Mouse (Mus musculus) intestine, embryonic 16.5 days (tissue): ENCODE measurements around the gene Sp2. TPM values are rescaled to one million over a fixed set of nuclear protein-coding genes. Genes with fewer than 3 reads are reported as not detected.

ENCODE experiments used
- ATAC-seq: fragments of 200-750 bp; cut with Nextera tagmentation; 2 replicates; pipeline ENCODE4 v1.8.0; 2017; ENCODE audit warnings: moderate TSS enrichment, moderate library complexity
- H3K27ac ChIP-seq: fragments of 300-500 bp; sonication (generic); 2 replicates; pipeline ENCODE4 v1.5.1; 2014; ENCODE audit warnings: mild to moderate bottlenecking, low read length
- H3K27me3 ChIP-seq: fragments of 300-500 bp; sonication (generic); replicated peaks from 2 replicates; pipeline ENCODE4 v1.6.1; 2014; ENCODE audit warnings: low read length, control low read depth, mixed read lengths; ENCODE audit not compliant: control insufficient read depth, insufficient read depth
- H3K36me3 ChIP-seq: fragments of 300-500 bp; sonication (generic); 2 replicates; pipeline ENCODE4 v1.6.1; 2014; ENCODE audit warnings: low read length, control low read depth; ENCODE audit not compliant: control insufficient read depth, insufficient read depth
- H3K4me1 ChIP-seq: fragments of 300-500 bp; sonication (generic); 2 replicates; pipeline ENCODE4 v1.6.1; 2014; ENCODE audit warnings: low read length, control low read depth, mixed read lengths; ENCODE audit not compliant: control insufficient read depth, insufficient read depth
- H3K4me2 ChIP-seq: fragments of 300-500 bp; sonication (generic); 2 replicates; pipeline ENCODE4 v1.6.1; 2014; ENCODE audit warnings: low read depth, low read length, control low read depth
- H3K4me3 ChIP-seq: fragments of 300-500 bp; sonication (generic); 2 replicates; pipeline ENCODE4 v1.5.1; 2014; ENCODE audit warnings: mild to moderate bottlenecking, low read length
- H3K9ac ChIP-seq: fragments of 300-500 bp; sonication (generic); 2 replicates; pipeline ENCODE4 v1.6.1; 2014; ENCODE audit warnings: low read depth, low read length
- H3K9me3 ChIP-seq: fragments of 300-500 bp; sonication (generic); 2 replicates; pipeline ENCODE4 v1.6.1; 2016; ENCODE audit warnings: low read length, control low read depth; ENCODE audit not compliant: control insufficient read depth
- WGBS: fragments of 180-500 bp; shearing (Covaris S2); extraction: QIAGEN DNeasy Blood & Tissue Kit; methylation state at CpG from one replicate; pipeline ENCODE4 v1.1.7; 2014; 5-methylcytosine and 5-hydroxymethylcytosine counted together
- polyA plus RNA-seq: library from polyadenylated mRNA; unstranded; fragments of >200 nt; fragmentation: Nextera tagmentation; extraction: Ambion mirVana; gene quantifications from 2 replicates; pipeline ENCODE4 v1.2.1, GENCODE M21; 2015

The Sp2 gene
- polyA plus RNA-seq, 1 experiment from 2014 or later, result 13.2 TPM

- Histone ChIP-seq H3K9me3 (no peaks in the 10 kb centered on the region), H3K4me1 (peaks cover 41% of the 10 kb centered on the region), H3K4me2 (0 out of 2 replicates have a peak overlapping the region, but pooled peaks have one; percentile 12), H3K4me3 (peak overlapping the region; percentile 2), H3K9ac (peak overlapping the region; percentile 9; the same call in 1 of the 2 replicates), H3K36me3 (0 out of 2 replicates have a peak, but pooled peaks cover 5% of the 10 kb centered on the region), H3K27ac (peak overlapping the region; percentile 59), H3K27me3 (no peaks in the 10 kb centered on the region)
- 64% methylated on average over 13 of the region's 13 CpGs for WGBS
- ATAC-seq, result peak; percentile 35; the same call in 1 of the 2 replicates
Measured at GRCm38 (mm10) chr11:96966914-96967543, 15.7 kb downstream of the Sp2 start.

GRCm38 (mm10) chr11:96966172-96966571, 16.6 kb downstream of the Sp2 start:
- no peak overlapping the region for H3K4me2 ChIP-seq
- no peaks in the 10 kb centered on the region for H3K9me3 ChIP-seq
- H3K9ac ChIP-seq, result no peak overlapping the region
- no peak overlapping the region for H3K4me3 ChIP-seq
- no peak for ATAC-seq
- WGBS, result 76% methylated on average over 3 of the region's 3 CpGs
- H3K27me3 ChIP-seq, result no peaks in the 10 kb centered on the region
- peaks cover 41% of the 10 kb centered on the region for H3K4me1 ChIP-seq
- peaks cover 13% of the 10 kb centered on the region; the same call in 1 of the 2 replicates for H3K36me3 ChIP-seq
- no peak overlapping the region for H3K27ac ChIP-seq

GRCm38 (mm10) chr11:96963580-96963979, 19.2 kb downstream of the Sp2 start:
- Histone ChIP-seq H3K4me3 (no peak overlapping the region), H3K9me3 (no peaks in the 10 kb centered on the region), H3K27me3 (no peaks in the 10 kb centered on the region), H3K4me1 (peaks cover 20% of the 10 kb centered on the region), H3K9ac (no peak overlapping the region), H3K36me3 (peaks cover 22% of the 10 kb centered on the region), H3K4me2 (no peak overlapping the region), H3K27ac (no peak overlapping the region)
- WGBS, result 21% methylated on average over 8 of the region's 8 CpGs
- peak; percentile 58 for ATAC-seq

- 90% methylated on average over 10 of the region's 10 CpGs for WGBS
- Histone ChIP-seq H3K4me3 (no peak overlapping the region), H3K27me3 (no peaks in the 10 kb centered on the region), H3K4me1 (peaks cover 4% of the 10 kb centered on the region; the same call in 1 of the 2 replicates), H3K27ac (no peak overlapping the region), H3K9me3 (no peaks in the 10 kb centered on the region), H3K36me3 (peaks cover 30% of the 10 kb centered on the region), H3K9ac (no peak overlapping the region), H3K4me2 (no peak overlapping the region)
- no peak for ATAC-seq
Measured at GRCm38 (mm10) chr11:96957061-96957805, 25.5 kb downstream of the Sp2 start.

- Histone ChIP-seq H3K9me3 (no peaks in the 10 kb centered on the region), H3K27ac (peak overlapping the region; percentile 40), H3K9ac (no peak overlapping the region), H3K4me3 (no peak overlapping the region), H3K36me3 (peaks cover 25% of the 10 kb centered on the region), H3K27me3 (no peaks in the 10 kb centered on the region), H3K4me2 (no peak overlapping the region), H3K4me1 (peaks cover 4% of the 10 kb centered on the region; the same call in 1 of the 2 replicates)
- whole genome bisulfite sequencing, result 52% methylated on average over 20 of the region's 20 CpGs
- peak; percentile 87 for ATAC-seq
Measured at GRCm38 (mm10) chr11:96956009-96956724, 26.6 kb downstream of the Sp2 start.

GRCm38 (mm10) chr11:96955094-96955493, 27.7 kb downstream of the Sp2 start:
- 79% methylated on average over 4 of the region's 4 CpGs for WGBS
- Histone ChIP-seq H3K27me3 (no peaks in the 10 kb centered on the region), H3K36me3 (peaks cover 20% of the 10 kb centered on the region), H3K9ac (no peak overlapping the region), H3K4me1 (peaks cover 4% of the 10 kb centered on the region; the same call in 1 of the 2 replicates), H3K9me3 (no peaks in the 10 kb centered on the region), H3K27ac (peak overlapping the region; percentile 16; the same call in 1 of the 2 replicates), H3K4me3 (no peak overlapping the region), H3K4me2 (no peak overlapping the region)
- no peak for ATAC-seq

- ATAC-seq, result no peak
- Histone ChIP-seq H3K27ac (no peak overlapping the region), H3K4me2 (no peak overlapping the region), H3K27me3 (no peaks in the 10 kb centered on the region), H3K9me3 (no peaks in the 10 kb centered on the region), H3K36me3 (peaks cover 19% of the 10 kb centered on the region), H3K4me3 (no peak overlapping the region), H3K9ac (no peak overlapping the region), H3K4me1 (peaks cover 4% of the 10 kb centered on the region; the same call in 1 of the 2 replicates)
- WGBS, result 78% methylated on average over 6 of the region's 6 CpGs
Measured at GRCm38 (mm10) chr11:96952896-96953295, 29.9 kb downstream of the Sp2 start.

GRCm38 (mm10) chr11:96952426-96952825, 30.3 kb downstream of the Sp2 start:
- no peaks in the 10 kb centered on the region for H3K9me3 ChIP-seq
- peaks cover 16% of the 10 kb centered on the region for H3K36me3 ChIP-seq
- H3K27me3 ChIP-seq, result no peaks in the 10 kb centered on the region
- H3K4me3 ChIP-seq, result no peak overlapping the region
- no peak overlapping the region for H3K4me2 ChIP-seq
- H3K27ac ChIP-seq, result no peak overlapping the region
- H3K9ac ChIP-seq, result peak overlapping the region; percentile 32; the same call in 1 of the 2 replicates
- 85% methylated on average over 10 of the region's 10 CpGs for WGBS
- H3K4me1 ChIP-seq, result peaks cover 4% of the 10 kb centered on the region; the same call in 1 of the 2 replicates
- ATAC-seq, result no peak

- Histone ChIP-seq H3K4me3 (no peak overlapping the region), H3K4me2 (no peak overlapping the region), H3K4me1 (peaks cover 8% of the 10 kb centered on the region; the same call in 1 of the 2 replicates), H3K27me3 (no peaks in the 10 kb centered on the region), H3K9ac (no peak overlapping the region), H3K9me3 (no peaks in the 10 kb centered on the region), H3K36me3 (peaks cover 12% of the 10 kb centered on the region; the same call in 1 of the 2 replicates), H3K27ac (no peak overlapping the region)
- WGBS, result 96% methylated on average over 3 of the region's 3 CpGs
- no peak for ATAC-seq
Measured at GRCm38 (mm10) chr11:96950767-96951166, 32.0 kb downstream of the Sp2 start.
